Comparison of ENCODE assay signal across 18 mouse cellular contexts in the genomic region with DNA sequence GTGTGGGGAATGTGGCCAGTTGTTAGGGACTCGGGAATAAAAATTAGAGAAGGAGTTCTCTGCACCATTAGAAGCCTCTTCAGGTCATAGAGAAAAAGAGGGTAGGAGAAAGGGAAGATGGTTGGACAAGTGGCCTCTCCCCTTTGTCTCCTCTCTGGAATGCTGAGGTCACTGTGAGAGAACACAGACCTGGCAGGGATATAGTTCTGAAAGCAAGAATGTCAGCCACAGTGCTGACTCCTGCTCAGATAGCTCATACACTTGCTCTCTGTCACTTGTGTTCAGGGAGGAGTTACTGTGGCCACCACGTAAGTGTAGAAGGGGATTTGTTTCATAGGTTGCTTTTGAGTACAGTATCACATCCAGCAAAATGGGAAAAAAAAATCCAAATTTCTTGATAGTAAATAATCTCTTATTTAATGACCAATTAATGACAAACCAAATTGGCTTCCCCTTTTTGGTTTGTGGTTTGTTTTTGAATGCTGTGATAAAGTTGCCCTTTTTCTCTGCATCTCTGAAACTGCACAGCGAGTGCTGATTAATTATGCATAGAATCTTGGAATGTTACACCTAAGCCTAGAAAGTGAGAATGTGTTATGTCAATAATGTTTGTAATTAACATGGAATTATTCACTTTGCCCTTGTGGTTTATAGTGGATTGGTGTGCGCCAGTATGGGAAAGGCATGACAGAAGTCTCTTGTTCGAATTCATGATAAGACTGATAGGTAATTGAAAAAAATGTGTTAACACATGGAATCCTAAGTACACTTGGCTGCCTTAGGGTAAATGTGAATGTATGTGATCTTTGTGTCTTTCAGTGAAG. TPM values are rescaled to one million over a fixed set of nuclear protein-coding genes. Genes with fewer than 3 reads are reported as not detected.
DNase-seq lines count a peak whose midpoint lies in the region; ATAC-seq lines count a peak whose summit lies in the region.
"Had no signal": no experiment of that assay in that cellular context is flagged by ENCODE, and none has a peak within 500 bp of the region (broad histone marks: within the 10 kb centered on the region; RNA-seq: fewer than 3 reads in every experiment).

No protein-coding gene starts in this region.

- no peak for ATAC-seq in hindbrain, embryonic 15.5 days (ENCODE audit: low FRiP score, low read depth)
- no peak for ATAC-seq in hindbrain, embryonic 16.5 days
- ATAC-seq in heart, embryonic 11.5 days (replicated peaks; ENCODE audit: insufficient number of reproducible peaks, low FRiP score, low TSS enrichment): no peak
- 0 out of 2 replicates have a peak, but pooled peaks have one; percentile 17 for ATAC-seq in megakaryocyte progenitor cell, adult 5-6 weeks (replicated peaks; ENCODE audit: poor library complexity)
- ATAC-seq: forebrain, postnatal 0 days; intestine, embryonic 15.5 days; liver, embryonic 12.5 days had no signal

- WGBS in hindbrain, embryonic 15.5 days: 77% methylated on average over 5 of the region's 5 CpGs
- 75% methylated on average over 5 of the region's 5 CpGs for WGBS in hindbrain, embryonic 16.5 days
- 65% methylated on average over 5 of the region's 5 CpGs for WGBS in heart, embryonic 11.5 days (ENCODE audit: insufficient replicate concordance)

- DNase-seq in Muller cell, postnatal 12 days (ENCODE audit: inconsistent ontology term): peak; percentile 75
- no peak for DNase-seq in adrenal gland, adult 2 months
- DNase-seq in left cerebral cortex, adult 18-20 months (ENCODE audit: low spot score in 2 of 2): no peak
- DNase-seq: cerebellum, adult 18-20 months; forebrain, postnatal 0 days; gastrocnemius, postnatal 10 days; right cerebral cortex, postnatal 4 days had no signal

- no peak overlapping the region for H3K4me2 ChIP-seq in hindbrain, embryonic 15.5 days
- H3K4me2 ChIP-seq in hindbrain, embryonic 16.5 days (ENCODE audit: low read length): no peak overlapping the region
- H3K4me2 ChIP-seq in heart, embryonic 11.5 days: no peak overlapping the region; the same call in 1 of the 2 replicates
- H3K4me2 ChIP-seq: intestine, embryonic 15.5 days; liver, embryonic 12.5 days; lung, embryonic 15.5 days; neural tube, embryonic 15.5 days had no signal

- no peaks in the 10 kb centered on the region for H3K9me3 ChIP-seq in hindbrain, embryonic 15.5 days
- no peaks in the 10 kb centered on the region for H3K9me3 ChIP-seq in hindbrain, embryonic 16.5 days (ENCODE audit: control insufficient read depth, low read length)
- no peaks in the 10 kb centered on the region for H3K9me3 ChIP-seq in heart, embryonic 11.5 days (replicated peaks; ENCODE audit: control insufficient read depth, low read length)
- H3K9me3 ChIP-seq: intestine, embryonic 15.5 days; liver, embryonic 12.5 days; lung, embryonic 15.5 days; neural tube, embryonic 15.5 days had no signal

- no peaks in the 10 kb centered on the region for H3K36me3 ChIP-seq in hindbrain, embryonic 15.5 days
- H3K36me3 ChIP-seq in hindbrain, embryonic 16.5 days (ENCODE audit: control insufficient read depth, insufficient read depth, low read length): 0 out of 2 replicates have a peak, but pooled peaks cover 3% of the 10 kb centered on the region
- H3K36me3 ChIP-seq in heart, embryonic 11.5 days (ENCODE audit: control insufficient read depth, insufficient read depth, low read length): 0 out of 2 replicates have a peak, but pooled peaks cover 2% of the 10 kb centered on the region
- H3K36me3 ChIP-seq: intestine, embryonic 15.5 days; liver, embryonic 12.5 days; lung, embryonic 15.5 days had no signal

- no peak overlapping the region for H3K9ac ChIP-seq in hindbrain, embryonic 15.5 days
- no peak overlapping the region for H3K9ac ChIP-seq in hindbrain, embryonic 16.5 days (ENCODE audit: low read depth, low read length)
- no peak overlapping the region for H3K9ac ChIP-seq in heart, embryonic 11.5 days (ENCODE audit: low read depth, low read length)
- H3K9ac ChIP-seq: forebrain, postnatal 0 days; intestine, embryonic 15.5 days; liver, embryonic 12.5 days; lung, embryonic 15.5 days; neural tube, embryonic 15.5 days had no signal

- 0 out of 2 replicates have a peak overlapping the region, but pooled peaks have one; percentile 38 for H3K27ac ChIP-seq in hindbrain, embryonic 15.5 days (replicated peaks)
- H3K27ac ChIP-seq in hindbrain, embryonic 16.5 days (ENCODE audit: low read depth, low read length): no peak overlapping the region
- peak overlapping the region; percentile 64 for H3K27ac ChIP-seq in heart, embryonic 11.5 days (ENCODE audit: low read depth, low read length)
- H3K27ac ChIP-seq: intestine, embryonic 15.5 days; kidney, postnatal 0 days; layer of hippocampus, adult 2 months; liver, embryonic 12.5 days; lung, embryonic 15.5 days; neural tube, embryonic 15.5 days had no signal

- no peak overlapping the region for H3K4me3 ChIP-seq in hindbrain, embryonic 15.5 days
- H3K4me3 ChIP-seq in hindbrain, embryonic 16.5 days (ENCODE audit: low read length): no peak overlapping the region
- no peak overlapping the region for H3K4me3 ChIP-seq in heart, embryonic 11.5 days (ENCODE audit: low read depth, low read length)
- H3K4me3 ChIP-seq: intestine, embryonic 15.5 days; layer of hippocampus, adult 2 months; liver, embryonic 12.5 days; lung, embryonic 15.5 days; neural tube, embryonic 15.5 days had no signal

- H3K4me1 ChIP-seq in hindbrain, embryonic 15.5 days (replicated peaks): peaks cover 6% of the 10 kb centered on the region; the same call in 1 of the 2 replicates
- H3K4me1 ChIP-seq in hindbrain, embryonic 16.5 days (ENCODE audit: control insufficient read depth, insufficient read depth, low read depth, low read length): no peaks in the 10 kb centered on the region
- peaks cover 17% of the 10 kb centered on the region; the same call in 1 of the 2 replicates for H3K4me1 ChIP-seq in heart, embryonic 11.5 days (ENCODE audit: control insufficient read depth, insufficient read depth, low read length)

- no peaks in the 10 kb centered on the region for H3K27me3 ChIP-seq in hindbrain, embryonic 15.5 days
- H3K27me3 ChIP-seq in hindbrain, embryonic 16.5 days (replicated peaks; ENCODE audit: control insufficient read depth, insufficient read depth, low read length): no peaks in the 10 kb centered on the region
- no peaks in the 10 kb centered on the region for H3K27me3 ChIP-seq in heart, embryonic 11.5 days (ENCODE audit: control insufficient read depth, insufficient read depth, low read length)
- H3K27me3 ChIP-seq: CH12.LX; intestine, embryonic 15.5 days; liver, embryonic 12.5 days; lung, embryonic 15.5 days; neural tube, embryonic 15.5 days had no signal

RNA-seq across cellular contexts. Expression of a gene that starts 47.2 kb away (rescaled TPM):
- 54.7 and 59.8 TPM in 2 replicates for polyA plus RNA-seq in hindbrain, embryonic 15.5 days (2015; fragmentation: Nextera tagmentation; extraction: Ambion mirVana)
- 53.3 and 58.2 TPM in 2 replicates for polyA plus RNA-seq in hindbrain, embryonic 16.5 days (2015; fragmentation: Nextera tagmentation; extraction: Ambion mirVana)
- 49.5 and 51.4 TPM in 2 replicates for polyA plus RNA-seq in heart, embryonic 11.5 days (2014; fragmentation: Nextera tagmentation; extraction: Ambion mirVana)
- 16.2 and 18.1 TPM in 2 replicates for total RNA-seq in megakaryocyte progenitor cell, adult 5-6 weeks (2015)
- total RNA-seq in megakaryocyte progenitor cell, adult 5-6 weeks (2017): 9.1 and 11.4 TPM in 2 replicates
- 100 to 1,000 TPM; 164 to 210 TPM for total RNA-seq in adrenal gland, adult 2 months (2021)
- 60.9 and 67.0 TPM in 2 replicates for polyA plus RNA-seq in adrenal gland, adult 2 months (2012; rRNA removed)
- 100 to 1,000 TPM; 108 to 109 TPM for total RNA-seq in left cerebral cortex, adult 18-20 months (2021)
